Mouse (Mus musculus) bone marrow macrophage, adult 2 months (primary cell): Measurements from ENCODE around the gene Lurap1.

Experiments
- CTCF ChIP-seq: IDR thresholded peaks from 2 replicates; pipeline ENCODE4 v1.5.1; 2012; ENCODE audit warnings: low read depth, mild to moderate bottlenecking, low read length, moderate library complexity
- POLR2A ChIP-seq: IDR thresholded peaks from 2 replicates; pipeline ENCODE4 v1.6.1; 2012; ENCODE audit warnings: mild to moderate bottlenecking, low read depth, low read length, borderline replicate concordance

DNA sequence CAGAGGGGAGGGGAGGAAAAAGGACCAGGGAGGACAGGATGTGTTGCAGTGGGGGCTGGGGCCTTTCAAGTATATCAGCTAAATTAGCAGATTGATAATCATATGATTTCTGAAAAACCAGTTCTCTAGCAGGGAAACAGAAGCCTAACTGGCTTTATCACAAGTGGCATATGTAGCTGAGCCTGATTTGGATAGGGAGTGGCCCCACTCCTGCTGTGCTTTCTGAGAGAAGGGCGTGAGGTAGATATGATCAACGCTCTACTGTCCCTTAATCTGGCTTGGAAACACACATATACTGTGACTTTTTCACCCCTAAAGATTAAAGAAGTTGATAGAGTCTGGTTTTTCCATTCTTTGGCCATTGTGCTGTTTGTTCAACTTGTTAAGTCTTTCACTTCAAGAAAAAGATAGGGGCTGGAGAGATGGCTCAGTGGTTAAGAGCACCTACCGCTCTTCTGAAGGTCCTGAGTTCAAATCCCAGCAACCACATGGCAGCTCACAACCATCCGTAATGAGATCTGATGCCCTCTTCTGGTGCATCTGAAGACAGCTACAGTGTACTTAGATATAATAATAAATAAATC is 25.2 kb downstream of the Lurap1 start:
- TF ChIP-seq CTCF = no peak
- no peak for TF ChIP-seq POLR2A
